Mouse (Mus musculus): ENCODE results near the gene Osbpl8.

- no peak for TF ChIP-seq GATA1 (IDR thresholded peaks at IDR 0.05; ENCODE audit: borderline replicate concordance, low read length)
- TF ChIP-seq FLI1 (IDR thresholded peaks at IDR 0.05; ENCODE audit: low read length): no peak
Observed at GRCm38 (mm10) chr10:111251666-111252065, 87.1 kb downstream of the Osbpl8 start.
